Mouse (Mus musculus) heart, adult 2 months (tissue): ENCODE results near the gene Hdac9. TPM values are rescaled to one million over a fixed set of nuclear protein-coding genes. Genes with fewer than 3 reads are reported as not detected.
A peak's percentile ranks its signal among the peaks of the same experiment; 100 is the strongest.
"Not testable (repeated sequence)": the region's sequence is repeated elsewhere in the genome, so short reads cannot be mapped to it uniquely, and the experiment has no call there.

ENCODE experiments used
- DNase-seq, 2 experiments: peaks; one replicate each; pipeline ENCODE4 v3.0.0; 2021
- H3K27ac ChIP-seq: fragments of 200-600 bp; 2 replicates; pipeline ENCODE4 v1.8.1; 2022
- H3K27me3 ChIP-seq: fragments of 200-500 bp; 2 replicates; pipeline ENCODE4 v1.6.1; 2012; ENCODE audit warnings: mild to moderate bottlenecking, low read length, inconsistent platforms, mixed read lengths; ENCODE audit not compliant: control insufficient read depth, insufficient read depth
- H3K36me3 ChIP-seq: fragments of 200-500 bp; 2 replicates; pipeline ENCODE4 v1.6.1; 2012; ENCODE audit warnings: low read length, inconsistent platforms; ENCODE audit not compliant: control insufficient read depth, insufficient read depth
- H3K4me1 ChIP-seq: fragments of 200-500 bp; 2 replicates; pipeline ENCODE4 v1.6.1; 2011; ENCODE audit warnings: low read length; ENCODE audit not compliant: control insufficient read depth, insufficient read depth
- H3K4me3 ChIP-seq: fragments of 200-600 bp; 2 replicates; pipeline ENCODE4 v1.8.1; 2022
- H3K79me2 ChIP-seq: fragments of 200-500 bp; replicated peaks from 2 replicates; pipeline ENCODE4 v1.6.1; 2012; ENCODE audit warnings: mild to moderate bottlenecking, inconsistent platforms, low read length, moderate library complexity, mixed read lengths; ENCODE audit not compliant: control insufficient read depth, insufficient read depth
- H3K9ac ChIP-seq: fragments of 200-500 bp; 2 replicates; pipeline ENCODE4 v1.6.1; 2012; ENCODE audit warnings: low read depth, mild to moderate bottlenecking, control low read depth, inconsistent platforms, low read length, mixed read lengths
- CTCF ChIP-seq: fragments of 200-600 bp; IDR thresholded peaks from 2 replicates; pipeline ENCODE4 v1.8.1; 2022; ENCODE audit warnings: antibody characterized with exemption, mild to moderate bottlenecking, moderate library complexity
- EP300 ChIP-seq: fragments of 200-500 bp; IDR thresholded peaks from 2 replicates; pipeline ENCODE4 v1.6.1; 2011; ENCODE audit warnings: low read depth, low read length, control low read depth; ENCODE audit not compliant: insufficient read depth
- POLR2A ChIP-seq: fragments of 200-500 bp; IDR thresholded peaks from 2 replicates; pipeline ENCODE4 v1.6.1; 2011; ENCODE audit warnings: mild to moderate bottlenecking, low read depth, low read length, control low read depth; ENCODE audit not compliant: insufficient read depth
- WGBS: fragments of 180-500 bp; shearing (Covaris S2); methylation state at CpG from one replicate; pipeline ENCODE4 v1.1.7; 2018; 5-methylcytosine and 5-hydroxymethylcytosine counted together
- intact Hi-C: fragments of 180-260 bp; cut with DNase I; formaldehyde crosslinking; loops from one replicate; pipeline ENCODE4 v1.15.1; 2025
- polyA plus RNA-seq: library from polyadenylated mRNA; depleted of rRNA; stranded (reverse); fragments of >200 nt; gene quantifications from 2 replicates; pipeline ENCODE4 v1.2.3, GENCODE M21; 2012
- total RNA-seq, 2 experiments: library from RNA; stranded (reverse); gene quantifications; 2 replicates each; pipeline ENCODE4 v1.2.3; 2021

Gene Hdac9
- total and polyA plus RNA-seq, 3 experiments = 10.8 to 19.9 (median 18.8) TPM

DNA sequence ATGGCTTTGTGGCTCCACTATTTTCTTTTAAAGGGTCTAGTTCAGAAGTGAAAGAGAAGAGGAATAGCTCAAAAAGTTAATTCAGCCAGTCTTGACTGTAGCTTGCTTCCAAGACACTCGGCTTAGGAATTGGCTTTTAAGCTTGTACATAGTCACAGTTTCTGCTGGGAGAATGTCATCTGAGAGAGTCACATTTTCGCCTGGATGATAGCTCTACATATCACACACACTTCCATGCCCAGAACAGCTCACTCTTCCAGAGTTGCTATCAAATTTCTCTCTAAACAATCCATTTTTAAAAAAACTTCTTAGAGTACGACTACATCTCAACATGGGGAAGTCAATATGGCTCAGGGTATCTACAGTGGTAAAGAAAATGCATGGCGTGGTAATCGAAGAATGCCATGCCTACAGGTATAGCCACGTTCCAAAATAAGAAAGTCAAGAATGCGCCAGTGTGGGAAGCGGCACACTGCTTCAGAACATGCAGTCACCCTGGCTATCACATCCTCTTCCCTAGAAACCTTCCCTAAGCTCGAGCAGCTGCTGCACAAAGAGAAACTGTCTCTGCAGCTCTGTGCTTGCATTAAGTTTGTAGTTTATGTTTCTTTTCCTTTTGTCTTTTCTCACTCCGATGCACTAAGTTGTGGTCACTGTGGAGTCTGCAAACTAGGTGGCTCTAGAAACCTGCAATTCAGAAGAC, 443.8 kb downstream of the Hdac9 start:
- intact Hi-C loops = no loop called here
- no peak for DNase-seq
- H3K27ac ChIP-seq = peak overlapping the region; percentile 54
- peaks cover 11% of the 10 kb centered on the region for H3K4me1 ChIP-seq
- H3K4me3 ChIP-seq = peak overlapping the region; percentile 2
- no peak for TF ChIP-seq CTCF
- no peak for TF ChIP-seq POLR2A
- TF ChIP-seq EP300 = no peak
- 48% methylated on average over 10 of the region's 10 CpGs for WGBS
- H3K79me2 ChIP-seq = peaks cover 3% of the 10 kb centered on the region; the same call in 1 of the 2 replicates
- no peaks in the 10 kb centered on the region for H3K27me3 ChIP-seq
- peak overlapping the region; percentile 41; the same call in 1 of the 2 replicates for H3K9ac ChIP-seq
- peaks cover 17% of the 10 kb centered on the region for H3K36me3 ChIP-seq

GRCm38 (mm10) chr12:34472542-34472941, 444.4 kb downstream of the Hdac9 start:
- peak overlapping the region; percentile 24 for H3K27ac ChIP-seq
- TF ChIP-seq EP300 = no peak
- no peak for TF ChIP-seq POLR2A
- TF ChIP-seq CTCF = no peak
- H3K27me3 ChIP-seq = no peaks in the 10 kb centered on the region
- peaks cover 17% of the 10 kb centered on the region for H3K36me3 ChIP-seq
- no peak for DNase-seq
- no peak overlapping the region for H3K4me3 ChIP-seq
- 34% methylated on average over 4 of the region's 4 CpGs for WGBS
- intact Hi-C loops = no loop called here
- peaks cover 3% of the 10 kb centered on the region; the same call in 1 of the 2 replicates for H3K79me2 ChIP-seq
- H3K9ac ChIP-seq = no peak overlapping the region
- peaks cover 11% of the 10 kb centered on the region for H3K4me1 ChIP-seq

DNA sequence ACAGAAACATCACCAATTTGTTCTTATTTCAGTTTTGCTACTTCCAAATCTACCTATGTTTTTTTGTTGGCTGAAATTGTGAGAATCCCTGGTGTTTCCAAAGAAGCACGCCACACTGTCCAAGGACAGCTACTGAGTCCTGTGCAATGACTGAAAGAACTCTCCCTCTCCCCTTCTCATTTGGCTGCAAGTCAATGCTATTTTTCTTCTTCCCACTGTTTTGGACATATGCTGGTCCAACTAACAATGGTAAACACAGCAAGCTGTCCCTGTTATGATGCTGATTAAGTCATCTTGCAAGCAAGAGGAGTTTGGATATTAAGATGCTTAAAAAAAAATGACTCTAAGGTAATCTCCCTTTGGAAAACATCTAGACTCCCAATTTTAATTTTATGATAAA, 455.2 kb downstream of the Hdac9 start:
- Histone ChIP-seq H3K27ac (no peak overlapping the region), H3K4me3 (no peak overlapping the region), H3K9ac (no peak overlapping the region), H3K4me1 (no peaks in the 10 kb centered on the region), H3K36me3 (no peaks in the 10 kb centered on the region), H3K27me3 (no peaks in the 10 kb centered on the region), H3K79me2 (no peaks in the 10 kb centered on the region)
- WGBS = 78% methylated on average over 1 of the region's 1 CpGs
- intact Hi-C loops = no loop called here
- no peak for TF ChIP-seq POLR2A
- TF ChIP-seq EP300 = no peak
- TF ChIP-seq CTCF = no peak
- DNase-seq = no peak

DNA sequence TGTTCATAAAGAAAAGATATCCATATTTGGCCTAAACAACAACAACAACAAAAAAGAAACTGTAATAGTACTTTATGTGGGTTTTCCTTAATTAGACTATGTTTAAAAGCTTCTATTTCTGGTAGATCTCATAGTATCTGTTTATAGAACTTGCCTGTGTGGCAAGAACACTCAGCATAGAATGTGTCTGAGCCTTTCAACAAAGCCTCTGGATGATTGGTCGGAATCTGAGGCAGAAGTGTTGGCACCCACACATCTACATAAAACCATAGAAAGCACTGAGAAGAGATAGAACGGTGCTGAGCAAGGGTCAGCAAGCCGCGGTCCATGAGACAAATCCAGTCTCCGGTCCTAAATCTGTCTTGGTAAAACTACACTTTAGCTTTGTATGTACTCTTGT, 464.3 kb downstream of the Hdac9 start:
- Histone ChIP-seq H3K79me2 (0 out of 2 replicates have a peak, but pooled peaks cover 1% of the 10 kb centered on the region), H3K4me1 (peaks cover 3% of the 10 kb centered on the region; the same call in 1 of the 2 replicates), H3K27ac (peak overlapping the region; percentile 88), H3K9ac (peak overlapping the region; percentile 31), H3K36me3 (peaks cover 4% of the 10 kb centered on the region), H3K4me3 (peak overlapping the region; percentile 2; the same call in 1 of the 2 replicates), H3K27me3 (no peaks in the 10 kb centered on the region)
- DNase-seq = peak in 1 of 2 experiments; percentile 17
- TF ChIP-seq POLR2A = 0 out of 2 replicates have a peak, but pooled peaks have one; percentile 23
- TF ChIP-seq CTCF = no peak
- WGBS = 71% methylated on average over 5 of the region's 5 CpGs
- intact Hi-C loops = loop anchor here (5.0 kb wide), 1 partner anchor 75 kb away; no protein-coding TSS in a partner anchor

DNA sequence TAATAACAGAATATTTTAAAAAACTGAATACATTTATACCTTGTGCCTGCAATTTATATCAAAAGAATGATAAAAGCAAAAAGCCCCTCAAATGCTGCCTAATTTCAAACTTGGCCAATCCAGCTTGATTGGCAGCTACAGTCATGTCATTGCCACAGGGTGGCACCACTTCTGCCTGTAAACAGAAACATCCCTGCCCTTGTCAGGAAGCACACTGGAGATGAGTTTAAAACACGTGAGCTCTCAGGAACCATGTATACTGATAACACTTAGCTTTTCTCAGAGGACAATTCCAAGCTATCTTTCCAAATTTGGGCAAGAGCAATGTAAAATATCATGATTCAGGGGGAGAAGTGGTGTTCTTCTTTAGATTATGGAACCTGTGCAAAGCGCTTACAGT, 465.7 kb downstream of the Hdac9 start:
- 50% methylated on average over 2 of the region's 2 CpGs for WGBS
- Histone ChIP-seq H3K4me1 (peaks cover 3% of the 10 kb centered on the region; the same call in 1 of the 2 replicates), H3K4me3 (no peak overlapping the region), H3K9ac (no peak overlapping the region), H3K27ac (peak overlapping the region; percentile 88; the same call in 1 of the 2 replicates), H3K79me2 (0 out of 2 replicates have a peak, but pooled peaks cover 3% of the 10 kb centered on the region), H3K27me3 (no peaks in the 10 kb centered on the region), H3K36me3 (peaks cover 4% of the 10 kb centered on the region)
- peak; percentile 23 to 41 for DNase-seq
- TF ChIP-seq CTCF (peak; percentile 76), EP300 (0 out of 2 replicates have a peak, but pooled peaks have one; percentile 43), POLR2A (no peak)
- intact Hi-C loops = loop anchor here (2.0 to 5.0 kb wide), 2 partner anchors 76 to 206 kb away; no protein-coding TSS in a partner anchor

GRCm38 (mm10) chr12:34444724-34445123, 472.2 kb downstream of the Hdac9 start:
- H3K9ac ChIP-seq, H3K27me3 ChIP-seq, DNase-seq, H3K36me3 ChIP-seq, H3K4me1 ChIP-seq, intact Hi-C loops, H3K4me3 ChIP-seq, H3K79me2 ChIP-seq: not testable (repeated sequence)
- 54% methylated on average over 1 of the region's 1 CpGs for WGBS
- H3K27ac ChIP-seq = peak overlapping the region; percentile 64
